Mouse (Mus musculus): Measurements from ENCODE around the gene Dcaf6. TPM values are rescaled to one million over a fixed set of nuclear protein-coding genes. Genes with fewer than 3 reads are reported as not detected.

Gene Dcaf6
- polyA plus RNA-seq (2015; fragmentation: Nextera tagmentation; extraction: Ambion mirVana), result 14.9 and 17.0 TPM in 2 replicates

DNA sequence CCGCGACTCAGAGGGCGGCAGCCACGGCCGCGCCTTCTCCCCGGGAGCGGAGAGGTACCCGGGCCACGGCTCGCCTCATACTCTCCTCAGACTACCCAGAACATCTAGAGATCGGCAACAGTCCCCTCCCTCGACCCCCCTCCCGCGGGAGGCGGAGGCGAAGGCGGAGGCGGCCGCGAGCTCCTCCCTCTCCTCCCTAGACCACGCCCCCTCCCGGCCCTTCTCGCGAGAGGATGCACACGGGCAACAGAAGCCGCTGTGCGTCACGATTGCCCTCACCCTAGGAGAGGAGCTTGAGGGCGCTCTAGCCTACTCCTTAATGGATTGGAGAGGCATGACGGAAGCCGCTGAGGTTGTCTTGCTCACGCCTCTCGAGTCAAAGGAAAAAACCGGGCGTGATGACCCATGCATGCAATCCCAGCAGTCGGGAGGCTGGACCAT is at the start of gene Dcaf6, which contains the start of gene Mpc2:
Gene Dcaf6 (minus strand): TSS at position 116 of the 441 bp plus-strand sequence.
Gene Mpc2 (plus strand): TSS at position 278 of the 441 bp plus-strand sequence.
- H3K36me3 ChIP-seq (ENCODE audit: control insufficient read depth, insufficient read depth), result no peaks in the 10 kb centered on the region
- peak within 1 kb of the TSS; percentile 100 for H3K4me3 ChIP-seq (ENCODE audit: low read depth, low read length)
- H3K9ac ChIP-seq (ENCODE audit: low read depth, low read length), result peak within 1 kb of the TSS; percentile 99
- H3K27me3 ChIP-seq (ENCODE audit: control insufficient read depth, insufficient read depth, low read depth, low read length), result no peaks in the 10 kb centered on the region
- H3K4me2 ChIP-seq (ENCODE audit: low read depth, low read length), result peak within 1 kb of the TSS; percentile 73
- no peaks in the 10 kb centered on the region for H3K9me3 ChIP-seq (replicated peaks; ENCODE audit: control insufficient read depth, low read length)
- under 1% methylated on average over 35 of the region's 37 CpGs for WGBS (ENCODE audit: insufficient replicate concordance)
- H3K27ac ChIP-seq (ENCODE audit: low read length), result peak within 1 kb of the TSS; percentile 97
- ATAC-seq (ENCODE audit: low read depth), result peak; percentile 78
- H3K4me1 ChIP-seq (ENCODE audit: control insufficient read depth, low read depth, low read length), result peaks cover 9% of the 10 kb centered on the region

DNA sequence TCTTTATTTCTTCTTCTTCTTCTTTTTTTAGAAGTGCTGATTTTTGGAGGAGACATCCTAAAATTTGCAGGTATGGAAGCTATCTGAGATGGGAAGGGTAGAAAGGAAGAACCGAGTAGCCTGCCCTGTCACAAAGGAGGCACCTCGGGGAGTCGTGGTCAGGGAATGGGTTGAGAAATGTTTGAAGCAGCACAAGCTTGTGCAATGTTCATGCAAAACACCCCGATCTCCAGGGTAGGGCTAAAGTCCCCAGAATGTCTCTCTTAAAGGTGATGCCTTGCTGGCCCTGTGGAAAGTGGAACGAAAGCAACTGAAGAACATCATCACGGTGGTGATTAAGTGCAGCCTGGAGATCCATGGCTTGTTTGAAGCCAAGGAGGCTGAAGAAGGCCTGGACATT is 46.0 kb upstream of the Dcaf6 start:
- no peaks in the 10 kb centered on the region for H3K4me1 ChIP-seq (ENCODE audit: control insufficient read depth, low read depth, low read length)
- no peak overlapping the region for H3K9ac ChIP-seq (ENCODE audit: low read depth, low read length)
- no peaks in the 10 kb centered on the region for H3K36me3 ChIP-seq (ENCODE audit: control insufficient read depth, insufficient read depth)
- H3K27ac ChIP-seq (ENCODE audit: low read length), result no peak overlapping the region
- WGBS (ENCODE audit: insufficient replicate concordance), result 48% methylated on average over 6 of the region's 6 CpGs
- H3K27me3 ChIP-seq (ENCODE audit: control insufficient read depth, insufficient read depth, low read depth, low read length), result no peaks in the 10 kb centered on the region
- ATAC-seq (ENCODE audit: low read depth), result peak; percentile 39; the same call in 1 of the 2 replicates
- H3K9me3 ChIP-seq (replicated peaks; ENCODE audit: control insufficient read depth, low read length), result no peaks in the 10 kb centered on the region
- no peak overlapping the region for H3K4me3 ChIP-seq (ENCODE audit: low read depth, low read length)
- H3K4me2 ChIP-seq (ENCODE audit: low read depth, low read length), result no peak overlapping the region

DNA sequence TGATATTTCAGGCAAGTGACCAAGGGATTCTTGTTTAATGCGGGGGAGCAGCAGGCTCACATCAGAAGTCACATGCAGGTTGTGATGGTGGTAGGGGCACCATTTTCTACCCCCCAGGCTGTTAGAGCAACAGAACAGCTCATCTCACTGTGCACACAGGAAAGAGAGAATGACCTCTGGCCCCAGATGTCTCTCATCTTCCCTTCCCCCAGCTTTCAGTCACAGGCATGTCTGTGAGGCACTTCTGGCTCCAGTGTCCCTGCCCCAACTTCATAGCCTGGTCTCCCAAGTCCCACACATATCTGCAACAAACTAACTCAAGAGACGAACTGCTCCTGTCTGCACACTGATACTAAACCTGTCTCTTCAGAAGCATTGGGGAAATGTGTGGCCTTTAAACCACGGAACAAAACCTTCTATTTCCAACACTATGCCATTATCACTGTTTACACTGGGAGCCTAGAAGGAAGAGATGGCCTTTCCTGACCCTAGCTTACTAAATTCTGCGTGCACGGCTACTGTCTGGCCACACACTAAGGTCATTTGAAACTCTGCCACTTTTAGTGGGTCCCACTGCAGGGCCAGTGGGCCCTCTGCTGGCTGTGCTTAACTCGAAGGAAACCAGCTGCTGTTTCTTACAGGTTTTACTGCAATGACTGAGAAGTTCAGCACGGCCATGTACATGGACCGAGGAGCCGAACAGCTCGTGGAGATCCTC is 43.2 kb upstream of the Dcaf6 start:
- H3K27ac ChIP-seq (ENCODE audit: low read length), result peak overlapping the region; percentile 46
- H3K9me3 ChIP-seq (replicated peaks; ENCODE audit: control insufficient read depth, low read length), result no peaks in the 10 kb centered on the region
- no peak overlapping the region for H3K9ac ChIP-seq (ENCODE audit: low read depth, low read length)
- H3K36me3 ChIP-seq (ENCODE audit: control insufficient read depth, insufficient read depth), result no peaks in the 10 kb centered on the region
- peak overlapping the region; percentile 15; the same call in 1 of the 2 replicates for H3K4me2 ChIP-seq (ENCODE audit: low read depth, low read length)
- H3K27me3 ChIP-seq (ENCODE audit: control insufficient read depth, insufficient read depth, low read depth, low read length), result no peaks in the 10 kb centered on the region
- WGBS (ENCODE audit: insufficient replicate concordance), result 33% methylated on average over 10 of the region's 10 CpGs
- peak overlapping the region; percentile 0; the same call in 1 of the 2 replicates for H3K4me3 ChIP-seq (ENCODE audit: low read depth, low read length)
- no peaks in the 10 kb centered on the region for H3K4me1 ChIP-seq (ENCODE audit: control insufficient read depth, low read depth, low read length)
- peak; percentile 65 for ATAC-seq (ENCODE audit: low read depth)

DNA sequence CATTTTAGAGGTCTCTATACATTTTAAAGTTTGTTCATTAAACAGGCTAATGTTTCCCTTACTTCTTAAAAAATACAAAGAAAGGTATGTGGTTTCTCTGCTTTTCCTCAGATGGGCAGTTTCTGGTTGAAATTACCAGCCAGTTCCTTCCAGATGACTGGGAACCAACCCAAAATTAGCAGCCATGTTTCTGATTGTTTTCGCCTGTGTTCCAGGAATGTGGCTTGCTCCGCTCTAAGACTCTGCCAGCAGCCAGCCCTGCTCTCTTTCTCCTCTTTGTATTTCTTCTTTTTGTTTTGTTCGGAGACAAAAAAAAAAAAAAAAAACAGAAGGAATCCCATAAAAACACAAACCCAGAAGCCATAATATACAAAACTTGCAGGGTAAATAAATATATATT is 38.6 kb upstream of the Dcaf6 start:
- no peaks in the 10 kb centered on the region for H3K36me3 ChIP-seq (ENCODE audit: control insufficient read depth, insufficient read depth)
- H3K27ac ChIP-seq (ENCODE audit: low read length), result no peak overlapping the region
- no peaks in the 10 kb centered on the region for H3K27me3 ChIP-seq (ENCODE audit: control insufficient read depth, insufficient read depth, low read depth, low read length)
- H3K4me3 ChIP-seq (ENCODE audit: low read depth, low read length), result no peak overlapping the region
- no peak for ATAC-seq (ENCODE audit: low read depth)
- 65% methylated on average over 3 of the region's 3 CpGs for WGBS (ENCODE audit: insufficient replicate concordance)
- H3K4me1 ChIP-seq (ENCODE audit: control insufficient read depth, low read depth, low read length), result no peaks in the 10 kb centered on the region
- H3K9me3 ChIP-seq (replicated peaks; ENCODE audit: control insufficient read depth, low read length), result no peaks in the 10 kb centered on the region
- H3K9ac ChIP-seq (ENCODE audit: low read depth, low read length), result no peak overlapping the region
- H3K4me2 ChIP-seq (ENCODE audit: low read depth, low read length), result no peak overlapping the region

- H3K4me2 ChIP-seq (ENCODE audit: low read depth, low read length), result no peak overlapping the region
- H3K4me3 ChIP-seq (ENCODE audit: low read depth, low read length), result no peak overlapping the region
- H3K9me3 ChIP-seq (replicated peaks; ENCODE audit: control insufficient read depth, low read length), result no peaks in the 10 kb centered on the region
- 48% methylated on average over 4 of the region's 4 CpGs for WGBS (ENCODE audit: insufficient replicate concordance)
- ATAC-seq (ENCODE audit: low read depth), result no peak
- H3K4me1 ChIP-seq (ENCODE audit: control insufficient read depth, low read depth, low read length), result no peaks in the 10 kb centered on the region; the same call in 1 of the 2 replicates
- no peaks in the 10 kb centered on the region for H3K36me3 ChIP-seq (ENCODE audit: control insufficient read depth, insufficient read depth)
- H3K9ac ChIP-seq (ENCODE audit: low read depth, low read length), result no peak overlapping the region
- H3K27me3 ChIP-seq (ENCODE audit: control insufficient read depth, insufficient read depth, low read depth, low read length), result no peaks in the 10 kb centered on the region
- H3K27ac ChIP-seq (ENCODE audit: low read length), result no peak overlapping the region
Measured at GRCm38 (mm10) chr1:165489197-165489596, 28.9 kb upstream of the Dcaf6 start.

DNA sequence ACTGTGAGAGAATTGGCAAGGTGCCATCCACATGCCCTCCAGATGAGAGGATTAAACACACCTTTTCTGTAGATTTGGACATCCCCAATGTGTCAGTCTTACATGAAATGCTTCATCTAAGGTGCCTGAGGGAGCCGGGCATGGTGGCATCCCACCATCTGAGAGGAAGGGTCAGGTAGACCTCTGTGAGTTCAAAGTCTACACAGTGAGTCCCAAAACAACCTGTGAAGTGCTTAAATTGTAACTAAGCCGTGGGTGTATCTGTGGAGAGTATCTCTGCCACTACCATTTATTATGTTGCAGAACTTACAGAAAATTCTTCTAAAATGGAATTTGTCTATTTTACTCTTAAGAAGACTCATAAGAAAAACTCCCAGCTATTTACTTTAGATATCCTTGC is 25.8 kb upstream of the Dcaf6 start:
- H3K27me3 ChIP-seq (ENCODE audit: control insufficient read depth, insufficient read depth, low read depth, low read length), result no peaks in the 10 kb centered on the region
- H3K36me3 ChIP-seq (ENCODE audit: control insufficient read depth, insufficient read depth), result peaks cover 4% of the 10 kb centered on the region; the same call in 1 of the 2 replicates
- no peak overlapping the region for H3K4me3 ChIP-seq (ENCODE audit: low read depth, low read length)
- H3K9ac ChIP-seq (ENCODE audit: low read depth, low read length), result no peak overlapping the region
- H3K4me2 ChIP-seq (ENCODE audit: low read depth, low read length), result no peak overlapping the region
- no peaks in the 10 kb centered on the region; the same call in none of the 2 replicates for H3K4me1 ChIP-seq (ENCODE audit: control insufficient read depth, low read depth, low read length)
- H3K9me3 ChIP-seq (replicated peaks; ENCODE audit: control insufficient read depth, low read length), result no peaks in the 10 kb centered on the region
- no peak overlapping the region for H3K27ac ChIP-seq (ENCODE audit: low read length)
- WGBS (ENCODE audit: insufficient replicate concordance), result 48% methylated on average over 2 of the region's 2 CpGs
- no peak for ATAC-seq (ENCODE audit: low read depth)

DNA sequence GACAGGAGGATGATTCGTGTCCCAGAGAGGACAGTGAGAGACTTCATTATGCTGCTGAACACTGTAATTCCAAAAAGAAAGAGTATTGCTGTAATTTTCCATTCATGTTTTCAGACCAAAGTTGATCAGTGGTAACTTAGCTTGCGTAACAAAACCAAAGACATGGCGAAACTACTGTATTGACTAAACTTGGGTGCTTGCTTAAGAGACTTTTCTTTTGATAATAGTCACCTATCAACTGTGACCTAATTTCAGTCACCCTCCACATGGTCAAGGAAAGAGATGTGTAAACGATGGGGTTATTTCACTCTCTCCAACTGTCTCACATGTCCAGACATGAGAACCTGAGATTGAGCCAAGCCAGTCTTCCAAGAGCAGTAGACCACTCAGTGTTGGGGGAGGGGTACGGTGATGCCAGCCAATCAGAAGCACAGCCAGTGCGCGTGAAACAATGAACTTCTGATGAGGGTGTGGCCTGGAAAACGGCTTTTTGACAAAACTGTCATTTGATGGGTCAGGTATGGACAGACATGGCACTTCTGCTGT is 24.5 kb upstream of the Dcaf6 start, which contains the start of gene Adcy10:
Gene Adcy10 (plus strand): TSS at position 496 of the 546 bp plus-strand sequence.
- Histone ChIP-seq H3K27ac (ENCODE audit: low read length) (peak within 1 kb of the TSS; percentile 57), H3K4me2 (ENCODE audit: low read depth, low read length) (no peak within 1 kb of the TSS)

DNA sequence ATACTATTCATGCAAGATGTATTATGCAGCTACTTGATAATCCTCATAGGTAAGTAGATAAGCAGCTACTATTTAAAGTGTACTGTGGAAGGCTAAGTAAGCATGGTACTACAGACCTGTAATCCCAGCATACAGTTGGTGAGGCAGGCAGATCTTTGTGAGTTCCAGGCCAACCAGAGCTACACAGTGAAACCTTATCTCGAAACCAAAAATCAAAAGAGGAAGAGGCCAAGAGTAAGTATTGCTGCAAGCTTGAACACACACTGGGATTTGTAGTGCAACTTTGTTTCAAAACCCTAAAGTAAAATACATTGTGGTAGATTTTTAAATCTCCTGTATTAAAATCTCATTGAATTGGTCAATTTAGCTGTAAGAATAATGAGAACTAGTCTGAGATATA is 11.2 kb upstream of the Dcaf6 start:
- no peaks in the 10 kb centered on the region for H3K9me3 ChIP-seq (replicated peaks; ENCODE audit: control insufficient read depth, low read length)
- peaks cover 7% of the 10 kb centered on the region for H3K4me1 ChIP-seq (ENCODE audit: control insufficient read depth, low read depth, low read length)
- no peak overlapping the region for H3K4me2 ChIP-seq (ENCODE audit: low read depth, low read length)
- no peak overlapping the region for H3K9ac ChIP-seq (ENCODE audit: low read depth, low read length)
- H3K4me3 ChIP-seq (ENCODE audit: low read depth, low read length), result no peak overlapping the region
- H3K27ac ChIP-seq (ENCODE audit: low read length), result no peak overlapping the region
- ATAC-seq (ENCODE audit: low read depth), result no peak
- 22% methylated on average over 1 of the region's 1 CpGs for WGBS (ENCODE audit: insufficient replicate concordance)
- H3K27me3 ChIP-seq (ENCODE audit: control insufficient read depth, insufficient read depth, low read depth, low read length), result no peaks in the 10 kb centered on the region
- no peaks in the 10 kb centered on the region for H3K36me3 ChIP-seq (ENCODE audit: control insufficient read depth, insufficient read depth)

More for the DNA sequence above, 24.5 kb upstream of the Dcaf6 start, which contains the start of gene Adcy10:
- Histone ChIP-seq H3K36me3 (ENCODE audit: control insufficient read depth, insufficient read depth) (peaks cover 4% of the 10 kb centered on the region), H3K4me3 (ENCODE audit: low read depth, low read length) (no peak within 1 kb of the TSS), H3K9me3 (replicated peaks; ENCODE audit: control insufficient read depth, low read length) (no peaks in the 10 kb centered on the region), H3K9ac (ENCODE audit: low read depth, low read length) (no peak within 1 kb of the TSS), H3K27me3 (ENCODE audit: control insufficient read depth, insufficient read depth, low read depth, low read length) (no peaks in the 10 kb centered on the region), H3K4me1 (ENCODE audit: control insufficient read depth, low read depth, low read length) (no peaks in the 10 kb centered on the region; the same call in none of the 2 replicates)
- ATAC-seq (ENCODE audit: low read depth), result peak; percentile 74
- WGBS (ENCODE audit: insufficient replicate concordance), result 68% methylated on average over 8 of the region's 8 CpGs

- ATAC-seq (ENCODE audit: low read depth), result peak; percentile 52; the same call in 1 of the 2 replicates
- H3K9me3 ChIP-seq (replicated peaks; ENCODE audit: control insufficient read depth, low read length), result no peaks in the 10 kb centered on the region
- H3K4me2 ChIP-seq (ENCODE audit: low read depth, low read length), result no peak overlapping the region
- no peaks in the 10 kb centered on the region for H3K27me3 ChIP-seq (ENCODE audit: control insufficient read depth, insufficient read depth, low read depth, low read length)
- H3K4me3 ChIP-seq (ENCODE audit: low read depth, low read length), result no peak overlapping the region
- peaks cover 7% of the 10 kb centered on the region for H3K4me1 ChIP-seq (ENCODE audit: control insufficient read depth, low read depth, low read length)
- H3K9ac ChIP-seq (ENCODE audit: low read depth, low read length), result no peak overlapping the region
- H3K36me3 ChIP-seq (ENCODE audit: control insufficient read depth, insufficient read depth), result no peaks in the 10 kb centered on the region
- no peak overlapping the region; the same call in 1 of the 2 replicates for H3K27ac ChIP-seq (ENCODE audit: low read length)
Measured at GRCm38 (mm10) chr1:165469717-165470116, 9.4 kb upstream of the Dcaf6 start.
